Mouse (Mus musculus) kidney, embryonic 15.5 days (tissue): ENCODE results near the gene Tmem200b. TPM values are rescaled to one million over a fixed set of nuclear protein-coding genes. Genes with fewer than 3 reads are reported as not detected.

ENCODE experiments used
- ATAC-seq: fragments of 200-750 bp; cut with Nextera tagmentation; replicated peaks from 2 replicates; pipeline ENCODE4 v1.8.0; 2017; ENCODE audit warnings: moderate TSS enrichment; ENCODE audit not compliant: low FRiP score
- H3K27ac ChIP-seq: fragments of 300-500 bp; sonication (generic); 2 replicates; pipeline ENCODE4 v1.5.1; 2015; ENCODE audit warnings: mild to moderate bottlenecking, inconsistent platforms
- H3K27me3 ChIP-seq: fragments of 300-500 bp; sonication (generic); 2 replicates; pipeline ENCODE4 v1.6.1; 2015; ENCODE audit warnings: inconsistent platforms
- H3K36me3 ChIP-seq: fragments of 300-500 bp; sonication (generic); 2 replicates; pipeline ENCODE4 v1.6.1; 2015; ENCODE audit warnings: inconsistent platforms
- H3K4me1 ChIP-seq: fragments of 300-500 bp; sonication (generic); 2 replicates; pipeline ENCODE4 v1.6.1; 2015; ENCODE audit warnings: inconsistent platforms
- H3K4me2 ChIP-seq: fragments of 300-500 bp; sonication (generic); 2 replicates; pipeline ENCODE4 v1.6.1; 2015; ENCODE audit warnings: moderate library complexity, mild to moderate bottlenecking, inconsistent platforms
- H3K4me3 ChIP-seq: fragments of 300-500 bp; sonication (generic); replicated peaks from 2 replicates; pipeline ENCODE4 v1.5.1; 2015; ENCODE audit warnings: mild to moderate bottlenecking, inconsistent platforms
- H3K9ac ChIP-seq: fragments of 300-500 bp; sonication (generic); 2 replicates; pipeline ENCODE4 v1.6.1; 2015; ENCODE audit warnings: mild to moderate bottlenecking, inconsistent platforms
- H3K9me3 ChIP-seq: fragments of 300-500 bp; sonication (generic); replicated peaks from 2 replicates; pipeline ENCODE4 v1.6.1; 2016; ENCODE audit warnings: inconsistent platforms
- WGBS: fragments of 180-500 bp; shearing (Covaris S2); methylation state at CpG from one replicate; pipeline ENCODE4 v1.1.7; 2015; ENCODE audit warnings: mixed read lengths; 5-methylcytosine and 5-hydroxymethylcytosine counted together
- polyA plus RNA-seq: library from polyadenylated mRNA; unstranded; fragments of >200 nt; fragmentation: Nextera tagmentation; extraction: Ambion mirVana; gene quantifications from 2 replicates; pipeline ENCODE4 v1.2.1, GENCODE M21; 2015

The Tmem200b gene
- polyA plus RNA-seq, 1 experiment from 2014 or later: 1.1 TPM

- peaks cover 12% of the 10 kb centered on the region for H3K36me3 ChIP-seq
- H3K4me3 ChIP-seq: peak overlapping the region; percentile 69
- H3K27ac ChIP-seq: peak overlapping the region; percentile 86
- H3K4me1 ChIP-seq: peaks cover 91% of the 10 kb centered on the region
- peak overlapping the region; percentile 89 for H3K4me2 ChIP-seq
- no peaks in the 10 kb centered on the region for H3K9me3 ChIP-seq
- ATAC-seq: peak; percentile 8
- peaks cover 63% of the 10 kb centered on the region for H3K27me3 ChIP-seq
- H3K9ac ChIP-seq: peak overlapping the region; percentile 60
- WGBS: under 1% methylated on average over 69 of the region's 76 CpGs
Measured at GRCm38 (mm10) chr4:131920595-131921351, 798 bp upstream of the Tmem200b start.

GRCm38 (mm10) chr4:131922404-131922803 is 833 bp downstream of the Tmem200b start:
- peak overlapping the region; percentile 89 for H3K4me2 ChIP-seq
- no peak for ATAC-seq
- H3K9me3 ChIP-seq: no peaks in the 10 kb centered on the region
- WGBS: 66% methylated on average over 15 of the region's 15 CpGs
- H3K4me3 ChIP-seq: peak overlapping the region; percentile 69
- H3K36me3 ChIP-seq: peaks cover 25% of the 10 kb centered on the region
- H3K27ac ChIP-seq: no peak overlapping the region
- peaks cover 47% of the 10 kb centered on the region for H3K27me3 ChIP-seq
- H3K4me1 ChIP-seq: peaks cover 82% of the 10 kb centered on the region
- H3K9ac ChIP-seq: peak overlapping the region; percentile 60; the same call in 1 of the 2 replicates

GRCm38 (mm10) chr4:131924096-131924810 is 2.7 kb downstream of the Tmem200b start:
- Histone ChIP-seq H3K27ac (no peak overlapping the region), H3K4me1 (peaks cover 65% of the 10 kb centered on the region), H3K9ac (no peak overlapping the region), H3K36me3 (peaks cover 42% of the 10 kb centered on the region), H3K9me3 (no peaks in the 10 kb centered on the region), H3K4me3 (no peak overlapping the region), H3K4me2 (no peak overlapping the region), H3K27me3 (peaks cover 36% of the 10 kb centered on the region)
- no peak for ATAC-seq
- 52% methylated on average over 6 of the region's 6 CpGs for WGBS

GRCm38 (mm10) chr4:131929146-131929545 is 7.6 kb downstream of the Tmem200b start:
- no peak for ATAC-seq
- Histone ChIP-seq H3K9ac (no peak overlapping the region), H3K4me1 (peaks cover 24% of the 10 kb centered on the region), H3K36me3 (peaks cover 86% of the 10 kb centered on the region), H3K4me2 (no peak overlapping the region), H3K27me3 (peaks cover 2% of the 10 kb centered on the region; the same call in 1 of the 2 replicates), H3K4me3 (no peak overlapping the region), H3K9me3 (no peaks in the 10 kb centered on the region), H3K27ac (no peak overlapping the region)
- 87% methylated on average over 6 of the region's 6 CpGs for WGBS

GRCm38 (mm10) chr4:131939459-131939858 is 17.9 kb downstream of the Tmem200b start:
- Histone ChIP-seq H3K36me3 (peaks cover 26% of the 10 kb centered on the region), H3K9ac (no peak overlapping the region), H3K27me3 (no peaks in the 10 kb centered on the region), H3K4me1 (no peaks in the 10 kb centered on the region), H3K9me3 (no peaks in the 10 kb centered on the region), H3K4me2 (no peak overlapping the region), H3K4me3 (no peak overlapping the region), H3K27ac (no peak overlapping the region)
- no peak for ATAC-seq
- 70% methylated on average over 2 of the region's 2 CpGs for WGBS

- Histone ChIP-seq H3K9ac (no peak overlapping the region), H3K4me2 (no peak overlapping the region), H3K36me3 (peaks cover 12% of the 10 kb centered on the region; the same call in 1 of the 2 replicates), H3K27me3 (no peaks in the 10 kb centered on the region), H3K9me3 (no peaks in the 10 kb centered on the region), H3K27ac (no peak overlapping the region), H3K4me3 (no peak overlapping the region), H3K4me1 (peaks cover 6% of the 10 kb centered on the region; the same call in 1 of the 2 replicates)
- no peak for ATAC-seq
- WGBS: 92% methylated on average over 4 of the region's 4 CpGs
Measured at GRCm38 (mm10) chr4:131940846-131941245, 19.3 kb downstream of the Tmem200b start.

- H3K9me3 ChIP-seq: no peaks in the 10 kb centered on the region
- 78% methylated on average over 11 of the region's 11 CpGs for whole genome bisulfite sequencing
- H3K27me3 ChIP-seq: no peaks in the 10 kb centered on the region
- ATAC-seq: no peak
- H3K9ac ChIP-seq: no peak overlapping the region
- H3K27ac ChIP-seq: no peak overlapping the region
- peaks cover 20% of the 10 kb centered on the region; the same call in 1 of the 2 replicates for H3K4me1 ChIP-seq
- no peak overlapping the region for H3K4me2 ChIP-seq
- no peak overlapping the region for H3K4me3 ChIP-seq
- H3K36me3 ChIP-seq: peaks cover 10% of the 10 kb centered on the region
Measured at GRCm38 (mm10) chr4:131947848-131948247, 26.3 kb downstream of the Tmem200b start.

GRCm38 (mm10) chr4:131949903-131950302 is 28.3 kb downstream of the Tmem200b start:
- Histone ChIP-seq H3K9ac (no peak overlapping the region), H3K4me2 (no peak overlapping the region), H3K4me3 (no peak overlapping the region), H3K27me3 (no peaks in the 10 kb centered on the region), H3K9me3 (no peaks in the 10 kb centered on the region), H3K27ac (no peak overlapping the region), H3K4me1 (peaks cover 20% of the 10 kb centered on the region; the same call in 1 of the 2 replicates), H3K36me3 (peaks cover 27% of the 10 kb centered on the region)
- no peak for ATAC-seq
- WGBS: 47% methylated on average over 5 of the region's 5 CpGs

GRCm38 (mm10) chr4:131950657-131951056 is 29.1 kb downstream of the Tmem200b start:
- Histone ChIP-seq H3K9me3 (no peaks in the 10 kb centered on the region), H3K4me2 (no peak overlapping the region), H3K27ac (no peak overlapping the region), H3K27me3 (no peaks in the 10 kb centered on the region), H3K9ac (no peak overlapping the region), H3K4me3 (no peak overlapping the region), H3K4me1 (peaks cover 15% of the 10 kb centered on the region; the same call in 1 of the 2 replicates), H3K36me3 (peaks cover 33% of the 10 kb centered on the region)
- ATAC-seq: no peak
- 69% methylated on average over 8 of the region's 8 CpGs for WGBS

- Histone ChIP-seq H3K9me3 (no peaks in the 10 kb centered on the region), H3K4me3 (no peak overlapping the region), H3K4me1 (no peaks in the 10 kb centered on the region), H3K4me2 (no peak overlapping the region), H3K27me3 (no peaks in the 10 kb centered on the region), H3K36me3 (peaks cover 48% of the 10 kb centered on the region), H3K27ac (no peak overlapping the region), H3K9ac (no peak overlapping the region)
- ATAC-seq: no peak
- 77% methylated on average over 3 of the region's 3 CpGs for WGBS
Measured at GRCm38 (mm10) chr4:131957161-131957560, 35.6 kb downstream of the Tmem200b start.

GRCm38 (mm10) chr4:131968873-131969272 is 47.3 kb downstream of the Tmem200b start:
- peaks cover 66% of the 10 kb centered on the region for H3K36me3 ChIP-seq
- no peak overlapping the region for H3K4me2 ChIP-seq
- ATAC-seq: no peak
- H3K27me3 ChIP-seq: no peaks in the 10 kb centered on the region
- no peak overlapping the region for H3K9ac ChIP-seq
- H3K9me3 ChIP-seq: no peaks in the 10 kb centered on the region
- no peaks in the 10 kb centered on the region for H3K4me1 ChIP-seq
- WGBS: 83% methylated on average over 2 of the region's 2 CpGs
- no peak overlapping the region for H3K4me3 ChIP-seq
- no peak overlapping the region for H3K27ac ChIP-seq

- ATAC-seq: no peak
- 63% methylated on average over 7 of the region's 7 CpGs for WGBS
- H3K9me3 ChIP-seq: no peaks in the 10 kb centered on the region
- peaks cover 66% of the 10 kb centered on the region for H3K36me3 ChIP-seq
- no peak overlapping the region for H3K4me2 ChIP-seq
- no peaks in the 10 kb centered on the region for H3K27me3 ChIP-seq
- H3K9ac ChIP-seq: no peak overlapping the region
- peak overlapping the region; percentile 59 for H3K27ac ChIP-seq
- H3K4me3 ChIP-seq: no peak overlapping the region
- H3K4me1 ChIP-seq: no peaks in the 10 kb centered on the region
Measured at GRCm38 (mm10) chr4:131970244-131970853, 48.8 kb downstream of the Tmem200b start.
